Mouse (Mus musculus) layer of hippocampus, adult 2 months (tissue): Measurements from ENCODE around the gene Midn. TPM values are rescaled to one million over a fixed set of nuclear protein-coding genes. Genes with fewer than 3 reads are reported as not detected.

Source experiments
- DNase-seq, 2 experiments: peaks; one replicate each; pipeline ENCODE4 v3.0.0; 2022; ENCODE audit warnings: low spot score in 2 of 2
- H3K27ac ChIP-seq: fragments of 200-600 bp; 2 replicates; pipeline ENCODE4 v1.8.1; 2022
- H3K4me3 ChIP-seq: fragments of 200-600 bp; 2 replicates; pipeline ENCODE4 v1.8.1; 2022; ENCODE audit warnings: mild to moderate bottlenecking
- CTCF ChIP-seq: fragments of 200-600 bp; conservative IDR thresholded peaks from 2 replicates; pipeline ENCODE4 v1.8.1; 2022; ENCODE audit warnings: antibody characterized with exemption, mild to moderate bottlenecking, moderate library complexity
- total RNA-seq, 2 experiments: library from RNA; stranded (reverse); gene quantifications; 2 replicates each; pipeline ENCODE4 v1.2.3; 2021

Midn gene
- total RNA-seq, 2 experiments from 2014 or later, result 53.1 to 54.5 TPM

GRCm38 (mm10) chr10:80116563-80116926, 31.5 kb upstream of the Midn start:
- Histone ChIP-seq H3K27ac (peak overlapping the region; percentile 91), H3K4me3 (peak overlapping the region; percentile 94)
- no peak for TF ChIP-seq CTCF
- DNase-seq, result no peak

GRCm38 (mm10) chr10:80116927-80117691, 31.0 kb upstream of the Midn start:
- TF ChIP-seq CTCF, result peak; percentile 35
- peak overlapping the region; percentile 91 for H3K27ac ChIP-seq
- DNase-seq, result no peak
- H3K4me3 ChIP-seq, result peak overlapping the region; percentile 94

- H3K4me3 ChIP-seq, result peak overlapping the region; percentile 94
- H3K27ac ChIP-seq, result peak overlapping the region; percentile 91
- no peak for DNase-seq
- no peak for TF ChIP-seq CTCF
Observed at GRCm38 (mm10) chr10:80117736-80118135, 30.3 kb upstream of the Midn start.

- Histone ChIP-seq H3K27ac (no peak overlapping the region), H3K4me3 (no peak overlapping the region; the same call in 1 of the 2 replicates)
- TF ChIP-seq CTCF, result no peak
- no peak for DNase-seq
Observed at GRCm38 (mm10) chr10:80118552-80118951, 29.5 kb upstream of the Midn start.

GRCm38 (mm10) chr10:80120146-80120545, 27.9 kb upstream of the Midn start:
- TF ChIP-seq CTCF, result no peak
- Histone ChIP-seq H3K27ac (no peak overlapping the region), H3K4me3 (no peak overlapping the region)
- no peak for DNase-seq

- no peak for TF ChIP-seq CTCF
- Histone ChIP-seq H3K4me3 (no peak overlapping the region), H3K27ac (no peak overlapping the region)
- DNase-seq, result no peak
Observed at GRCm38 (mm10) chr10:80121639-80122038, 26.4 kb upstream of the Midn start.

- no peak for TF ChIP-seq CTCF
- no peak overlapping the region for H3K27ac ChIP-seq
- DNase-seq, result no peak
- H3K4me3 ChIP-seq, result no peak overlapping the region
Observed at GRCm38 (mm10) chr10:80123932-80124562, 24.0 kb upstream of the Midn start.

GRCm38 (mm10) chr10:80127920-80128319, 20.2 kb upstream of the Midn start:
- Histone ChIP-seq H3K27ac (peak overlapping the region; percentile 7; the same call in 1 of the 2 replicates), H3K4me3 (no peak overlapping the region)
- DNase-seq, result no peak
- TF ChIP-seq CTCF, result no peak

GRCm38 (mm10) chr10:80129846-80130245, 18.2 kb upstream of the Midn start:
- no peak for TF ChIP-seq CTCF
- Histone ChIP-seq H3K27ac (peak overlapping the region; percentile 8; the same call in 1 of the 2 replicates), H3K4me3 (no peak overlapping the region)
- no peak for DNase-seq

GRCm38 (mm10) chr10:80130403-80131031, 17.6 kb upstream of the Midn start:
- no peak overlapping the region for H3K4me3 ChIP-seq
- no peak for DNase-seq
- peak overlapping the region; percentile 8; the same call in 1 of the 2 replicates for H3K27ac ChIP-seq
- TF ChIP-seq CTCF, result no peak

- peak in 1 of 2 experiments; percentile 78 for DNase-seq
- no peak for TF ChIP-seq CTCF
- H3K27ac ChIP-seq, result peak overlapping the region; percentile 61
- H3K4me3 ChIP-seq, result no peak overlapping the region
Observed at GRCm38 (mm10) chr10:80131316-80131951, 16.6 kb upstream of the Midn start.

- no peak for DNase-seq
- Histone ChIP-seq H3K4me3 (no peak overlapping the region), H3K27ac (peak overlapping the region; percentile 61)
- TF ChIP-seq CTCF, result no peak
Observed at GRCm38 (mm10) chr10:80131952-80132350, 16.1 kb upstream of the Midn start.
